In the genomic region with DNA sequence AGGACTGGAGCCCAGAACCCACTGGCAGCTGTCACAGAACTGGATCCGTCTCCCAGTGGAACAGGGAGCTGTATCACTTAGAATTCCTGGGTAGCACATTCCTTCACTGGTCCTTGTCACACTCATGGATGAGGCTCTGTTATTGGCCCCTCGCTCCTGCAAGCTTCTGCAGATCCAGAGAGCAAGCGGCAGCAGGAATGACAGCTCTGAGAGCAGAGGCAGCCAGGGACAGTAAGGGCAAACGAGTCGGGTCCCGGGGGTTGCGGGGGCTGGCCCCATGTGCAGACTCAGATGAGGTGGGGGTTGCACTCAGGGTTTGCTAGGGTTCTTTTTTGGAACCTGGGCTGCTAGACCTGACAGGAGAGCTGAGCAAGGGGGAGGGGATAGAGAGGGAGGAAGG, we compare ENCODE assay signal across 7 mouse cellular contexts.
A peak's percentile ranks its signal among the peaks of the same experiment; 100 is the strongest.
DNase-seq lines count a peak whose midpoint lies in the region; ATAC-seq and TF ChIP-seq lines count a peak whose summit lies in the region.

No protein-coding gene starts in this region.

- H3K27ac ChIP-seq in left cerebral cortex, adult 2 months = peak overlapping the region; percentile 79
- H3K27ac ChIP-seq in embryonic facial prominence, embryonic 13.5 days = no peak overlapping the region
- peak overlapping the region; percentile 54; the same call in 1 of the 2 replicates for H3K27ac ChIP-seq in hindbrain, embryonic 14.5 days
- no peak overlapping the region for H3K27ac ChIP-seq in neural tube, embryonic 12.5 days

- H3K4me3 ChIP-seq in left cerebral cortex, adult 2 months = peak overlapping the region; percentile 29
- peak overlapping the region; percentile 25 for H3K4me3 ChIP-seq in embryonic facial prominence, embryonic 13.5 days
- peak overlapping the region; percentile 32 for H3K4me3 ChIP-seq in hindbrain, embryonic 14.5 days (replicated peaks; ENCODE audit: low read length)
- H3K4me3 ChIP-seq in neural tube, embryonic 12.5 days = peak overlapping the region; percentile 27; the same call in 1 of the 2 replicates

- H3K4me2 ChIP-seq in embryonic facial prominence, embryonic 13.5 days = peak overlapping the region; percentile 55
- H3K4me2 ChIP-seq in hindbrain, embryonic 14.5 days (replicated peaks) = peak overlapping the region; percentile 59
- H3K4me2 ChIP-seq in neural tube, embryonic 12.5 days (replicated peaks) = peak overlapping the region; percentile 59

- peak in 1 of 2 experiments; percentile 21 for DNase-seq in left cerebral cortex, adult 2 months (ENCODE audit: extremely low spot score in 1 of 2, low spot score in 2 of 2)
- DNase-seq in left cerebral cortex, postnatal 25 days (ENCODE audit: low spot score in 2 of 2) = no peak
- no peak for DNase-seq in hindbrain, embryonic 14.5 days (ENCODE audit: low spot score)
- no peak for DNase-seq in kidney, adult 8-10 months
- no peak for DNase-seq in layer of hippocampus, postnatal 36 days

- H3K9ac ChIP-seq in embryonic facial prominence, embryonic 13.5 days = no peak overlapping the region
- H3K9ac ChIP-seq in hindbrain, embryonic 14.5 days = peak overlapping the region; percentile 46
- no peak overlapping the region for H3K9ac ChIP-seq in neural tube, embryonic 12.5 days

- H3K36me3 ChIP-seq in embryonic facial prominence, embryonic 13.5 days = no peaks in the 10 kb centered on the region
- H3K36me3 ChIP-seq in hindbrain, embryonic 14.5 days (replicated peaks; ENCODE audit: control insufficient read depth, insufficient read depth) = no peaks in the 10 kb centered on the region
- H3K36me3 ChIP-seq in neural tube, embryonic 12.5 days = no peaks in the 10 kb centered on the region

- H3K27me3 ChIP-seq in embryonic facial prominence, embryonic 13.5 days = peaks cover 92% of the 10 kb centered on the region
- peaks cover 47% of the 10 kb centered on the region for H3K27me3 ChIP-seq in hindbrain, embryonic 14.5 days (ENCODE audit: control insufficient read depth, insufficient read depth, low read length)
- peaks cover 27% of the 10 kb centered on the region for H3K27me3 ChIP-seq in neural tube, embryonic 12.5 days (replicated peaks)

- intact Hi-C loops in left cerebral cortex, adult 2 months (cut with DNase I) = no loop called here
- intact Hi-C loops in left cerebral cortex, postnatal 25 days (cut with DNase I) = no loop called here

- TF ChIP-seq CTCF in left cerebral cortex, adult 2 months (IDR thresholded peaks at IDR 0.05) = no peak

- 21% methylated on average over 7 of the region's 7 CpGs for WGBS in embryonic facial prominence, embryonic 13.5 days
- 16% methylated on average over 7 of the region's 7 CpGs for WGBS in hindbrain, embryonic 14.5 days
- WGBS in neural tube, embryonic 12.5 days = 13% methylated on average over 7 of the region's 7 CpGs

- peaks cover 24% of the 10 kb centered on the region; the same call in 1 of the 2 replicates for H3K4me1 ChIP-seq in embryonic facial prominence, embryonic 13.5 days
- peaks cover 8% of the 10 kb centered on the region; the same call in 1 of the 2 replicates for H3K4me1 ChIP-seq in hindbrain, embryonic 14.5 days (replicated peaks; ENCODE audit: control insufficient read depth, insufficient read depth, low read length)
- H3K4me1 ChIP-seq in neural tube, embryonic 12.5 days = peaks cover 17% of the 10 kb centered on the region; the same call in 1 of the 2 replicates

- ATAC-seq in embryonic facial prominence, embryonic 13.5 days (ENCODE audit: insufficient number of reproducible peaks, insufficient read depth, low FRiP score, low TSS enrichment, low read depth) = no peak
- ATAC-seq in hindbrain, embryonic 14.5 days (ENCODE audit: low FRiP score) = peak; percentile 53
- ATAC-seq in neural tube, embryonic 12.5 days (ENCODE audit: low FRiP score, low read depth) = peak; percentile 57; the same call in 1 of the 2 replicates

- no peaks in the 10 kb centered on the region for H3K9me3 ChIP-seq in embryonic facial prominence, embryonic 13.5 days
- no peaks in the 10 kb centered on the region for H3K9me3 ChIP-seq in hindbrain, embryonic 14.5 days (ENCODE audit: control insufficient read depth, low read length)
- H3K9me3 ChIP-seq in neural tube, embryonic 12.5 days = no peaks in the 10 kb centered on the region

Comparison
In these comparisons a context has a peak if more than half of its experiments do, and no peak if none do; other contexts are left out.
1. H3K27ac ChIP-seq: peak in left cerebral cortex, adult 2 months (single experiment) and hindbrain, embryonic 14.5 days (single experiment); none in embryonic facial prominence, embryonic 13.5 days (single experiment) and neural tube, embryonic 12.5 days (single experiment).
2. Peak in every context shown above with its lines, with median percentiles within 50 percentile points of each other: H3K4me3 ChIP-seq and H3K4me2 ChIP-seq.